Mouse (Mus musculus) cerebellum, adult 8-10 months (tissue): ENCODE data around the gene Tial1.

Experiments
- DNase-seq: peaks from one replicate; pipeline ENCODE4 v3.0.0; 2022

The Tial1 gene

DNA sequence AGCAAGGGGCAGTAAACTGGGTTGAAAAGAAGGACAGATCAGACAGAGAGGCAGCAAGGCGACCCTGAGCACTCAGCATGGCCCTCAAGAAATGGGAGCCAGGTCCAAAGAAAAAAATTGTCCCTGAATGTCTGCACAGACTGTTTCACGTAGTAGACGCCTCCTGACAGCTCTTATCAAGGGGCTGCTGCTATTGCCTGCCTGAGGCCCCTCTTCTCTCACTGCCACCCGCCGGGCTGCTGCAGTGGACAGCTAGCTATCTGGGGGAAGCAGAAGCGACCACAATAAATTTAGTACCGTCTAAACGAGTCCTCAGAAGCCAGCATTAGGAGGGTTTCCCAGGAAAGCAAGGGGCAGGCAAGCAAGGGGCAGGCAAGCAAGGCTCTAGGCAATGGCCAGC, 47.1 kb downstream of the Tial1 start:
- DNase-seq = no peak

- no peak for DNase-seq
Measured at GRCm38 (mm10) chr7:128412071-128412833, 49.3 kb downstream of the Tial1 start.

GRCm38 (mm10) chr7:128410708-128411413, 50.7 kb downstream of the Tial1 start:
- DNase-seq = no peak

DNA sequence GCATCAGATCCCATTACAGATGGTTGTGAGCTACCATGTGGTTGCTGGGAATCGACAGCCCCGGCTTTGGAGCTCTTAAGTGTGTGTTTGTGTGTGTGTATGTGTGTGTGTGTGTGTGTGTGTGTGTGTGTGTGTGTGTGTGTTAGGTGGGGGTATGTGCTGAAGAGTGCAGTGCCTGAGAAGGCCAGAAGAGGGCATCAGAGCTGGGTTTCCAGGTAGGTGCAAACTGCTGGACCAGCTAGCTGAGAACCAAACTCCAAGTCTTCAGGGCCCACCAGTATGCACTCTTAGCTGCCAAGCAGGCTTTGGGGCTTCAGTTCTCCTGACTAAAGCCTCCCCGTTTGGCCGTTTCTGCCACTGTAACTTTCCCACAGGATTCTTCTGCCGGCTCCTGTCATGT, 53.3 kb downstream of the Tial1 start:
- DNase-seq = no peak

GRCm38 (mm10) chr7:128403988-128404387, 57.5 kb downstream of the Tial1 start:
- DNase-seq = no peak

GRCm38 (mm10) chr7:128403586-128403985, 57.9 kb downstream of the Tial1 start:
- no peak for DNase-seq

- no peak for DNase-seq
Measured at GRCm38 (mm10) chr7:128403128-128403527, 58.4 kb downstream of the Tial1 start.

- no peak for DNase-seq
Measured at GRCm38 (mm10) chr7:128402577-128402976, 58.9 kb downstream of the Tial1 start.

DNA sequence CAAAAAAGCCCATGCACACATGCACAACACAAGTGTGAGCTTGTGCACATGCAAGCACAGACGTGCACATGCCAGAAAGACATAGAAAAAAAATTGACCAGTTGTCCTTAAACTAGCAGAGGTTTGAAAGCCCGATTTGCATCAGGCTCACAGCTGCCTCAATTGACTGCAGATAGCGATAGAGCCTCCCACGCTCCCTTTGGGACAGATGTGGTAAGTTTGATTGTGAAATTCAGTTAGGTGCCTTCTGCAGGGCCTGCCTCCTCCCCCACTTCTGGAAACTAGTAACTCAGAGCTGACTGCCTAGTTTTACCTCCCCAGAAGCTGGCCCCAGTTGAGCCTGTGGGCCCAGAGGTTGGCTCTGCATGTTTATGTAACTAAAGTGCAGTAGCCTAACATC, 62.9 kb downstream of the Tial1 start:
- no peak for DNase-seq

GRCm38 (mm10) chr7:128397066-128397465, 64.5 kb downstream of the Tial1 start:
- no peak for DNase-seq

- no peak for DNase-seq
Measured at GRCm38 (mm10) chr7:128393756-128394155, 67.8 kb downstream of the Tial1 start.

GRCm38 (mm10) chr7:128392972-128393314, 68.6 kb downstream of the Tial1 start:
- no peak for DNase-seq

GRCm38 (mm10) chr7:128392071-128392971, 69.2 kb downstream of the Tial1 start:
- no peak for DNase-seq

GRCm38 (mm10) chr7:128391267-128392057, 70.1 kb downstream of the Tial1 start:
- DNase-seq = no peak
